Mouse (Mus musculus) megakaryocyte progenitor cell, adult 5-6 weeks (primary cell): ENCODE results near the gene Gdi1. TPM values are rescaled to one million over a fixed set of nuclear protein-coding genes. Genes with fewer than 3 reads are reported as not detected.
"Not testable (repeated sequence)": the region's sequence is repeated elsewhere in the genome, so short reads cannot be mapped to it uniquely, and the experiment has no call there.

Experiments used
- ATAC-seq: replicated peaks from 2 replicates; pipeline ENCODE4 v1.8.0; 2016; ENCODE audit warnings: mild to moderate bottlenecking, moderate TSS enrichment, inconsistent platforms; ENCODE audit not compliant: poor library complexity
- total RNA-seq, 2 experiments: library from RNA; stranded (forward) in 1 of 2; stranded (reverse) in 1 of 2; fragments of 157-497, 149-512 nt in 1 of 2; fragments of 200-1000 nt in 1 of 2; gene quantifications; 2 replicates each; pipeline versions ENCODE4 v1.2.3 to v1.2.4; 2015 to 2017

Gene Gdi1
- total RNA-seq, 2 experiments from 2014 or later, result 22.9 to 79.4 TPM

GRCm38 (mm10) chrX:74328725-74329161 lies 23.9 kb downstream of the Gdi1 start, which contains the start of gene Plxna3:
Gene Plxna3, plus strand, starts transcription at chrX:74329066.
- peak; percentile 92 for ATAC-seq

GRCm38 (mm10) chrX:74329215-74329671 lies 24.4 kb downstream of the Gdi1 start:
- ATAC-seq, result no peak

DNA sequence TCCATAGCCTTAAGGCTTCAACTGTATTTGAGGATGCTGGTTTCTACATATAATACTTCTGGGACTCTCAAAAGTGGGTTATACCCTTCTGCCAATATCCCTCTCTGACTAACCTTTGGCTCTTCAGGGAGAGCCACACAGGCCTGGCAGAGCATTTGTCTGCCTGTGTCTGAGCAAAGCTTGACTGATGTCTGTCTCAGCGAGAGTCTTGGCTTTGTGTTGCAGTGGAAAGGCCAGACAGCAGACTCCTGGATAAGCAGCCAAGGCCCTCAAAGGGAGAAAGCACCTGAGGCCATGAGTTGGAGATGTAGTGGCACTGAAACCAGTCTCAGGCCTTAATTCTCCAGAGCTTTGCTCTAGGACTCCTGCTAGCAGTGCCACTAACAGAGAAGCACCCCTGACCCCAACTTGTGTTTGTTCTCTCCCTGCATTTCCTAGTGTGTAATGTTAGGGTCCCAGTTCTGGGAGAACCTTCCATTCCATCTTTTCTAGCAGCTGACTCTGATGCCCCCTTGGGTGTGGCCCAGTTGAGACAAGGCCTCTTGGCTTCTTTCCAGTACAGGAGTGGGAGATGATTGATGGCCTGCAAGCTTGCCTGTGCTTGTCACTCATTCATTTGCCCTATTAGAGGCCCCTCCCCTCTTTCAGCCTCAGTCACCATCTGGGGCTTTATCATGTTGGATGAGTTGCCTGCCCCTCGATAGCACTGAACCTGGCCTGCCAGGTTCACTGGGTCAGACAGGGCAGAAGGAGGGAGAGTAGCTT lies 25.6 kb downstream of the Gdi1 start:
- no peak for ATAC-seq

DNA sequence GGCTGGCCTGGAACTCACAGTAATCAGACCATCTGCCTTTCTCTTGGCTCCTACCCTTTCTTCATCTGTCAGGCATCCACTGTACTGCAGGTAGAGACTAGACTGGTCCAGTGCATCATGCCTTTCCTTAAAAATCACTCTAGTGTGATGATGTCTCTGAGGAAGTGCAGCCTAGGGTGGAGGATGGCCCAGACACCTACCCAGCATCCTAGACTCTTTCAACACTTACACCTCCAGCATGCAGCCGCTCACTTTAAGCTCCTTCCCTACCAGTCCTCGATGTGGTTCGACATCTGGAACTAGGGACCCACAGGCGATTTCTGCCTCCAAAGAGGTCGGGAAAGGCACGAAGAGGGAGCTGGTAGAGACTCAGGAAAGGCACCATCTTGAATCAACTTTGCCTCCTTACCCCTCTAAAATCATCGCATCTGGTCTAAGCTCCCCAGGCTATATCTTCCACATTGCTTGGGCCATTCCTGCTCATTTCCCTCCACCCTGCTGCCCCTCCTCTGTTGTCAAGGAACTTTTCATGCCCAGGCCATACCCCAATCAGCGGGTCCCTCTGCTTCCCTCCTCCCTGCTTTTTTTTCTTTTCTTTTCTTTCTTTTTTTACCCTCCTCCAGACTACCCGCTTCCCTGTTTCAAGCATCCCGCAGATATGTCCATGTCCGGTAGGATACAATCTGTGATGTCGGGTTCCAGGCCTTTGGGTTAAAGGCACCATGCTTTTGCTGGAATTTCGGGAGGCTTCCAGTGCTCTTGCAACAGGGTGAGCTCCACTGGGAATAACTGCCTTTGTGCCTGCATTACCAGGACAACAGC lies 48.1 kb downstream of the Gdi1 start:
- ATAC-seq, result peak; percentile 23

GRCm38 (mm10) chrX:74353467-74353770 lies 48.6 kb downstream of the Gdi1 start, which contains the start of gene Lage3:
Gene Lage3, minus strand, starts transcription at chrX:74353618.
- peak; percentile 99 for ATAC-seq

- not testable (repeated sequence) for ATAC-seq
These were observed 52.3 kb downstream of the Gdi1 start for GRCm38 (mm10) chrX:74357069-74357468.

DNA sequence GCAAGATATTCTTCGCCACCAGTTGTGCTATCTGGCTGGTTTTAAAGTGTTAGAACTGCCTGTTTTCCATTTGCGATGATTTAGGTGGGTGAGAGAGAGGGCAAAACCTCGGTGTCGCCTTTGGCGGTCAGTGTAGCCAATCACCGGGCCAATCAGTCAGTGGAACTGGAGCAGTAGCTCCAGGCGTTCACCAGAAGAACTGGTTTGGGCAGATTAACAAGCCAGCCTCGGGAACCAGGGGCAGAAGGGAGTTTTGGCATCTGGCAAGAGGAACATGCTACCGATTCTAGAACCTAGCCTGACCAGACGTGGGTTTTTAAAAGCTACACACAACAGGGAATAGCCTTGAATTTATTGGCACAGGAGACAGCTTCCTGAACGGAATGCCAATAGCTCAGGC lies 54.4 kb downstream of the Gdi1 start:
- no peak for ATAC-seq

Other genes starting within 250 kb of the Gdi1 start
- gene Opn1mw, start 177.5 kb upstream of the Gdi1 start, total RNA-seq (2015), result not detected in 2 replicates
- not detected in 2 replicates for gene Opn1mw, start 177.5 kb upstream of the Gdi1 start, total RNA-seq (2017)
- gene Mecp2, start 169.6 kb upstream of the Gdi1 start, total RNA-seq (2015), result 16.3 and 16.9 TPM in 2 replicates
- 15.3 and 18.8 TPM in 2 replicates for gene Mecp2, start 169.6 kb upstream of the Gdi1 start, total RNA-seq (2017)
- not detected in 2 replicates for gene Tex28, start 137.2 kb upstream of the Gdi1 start, total RNA-seq (2015)
- not detected in 2 replicates for gene Tex28, start 137.2 kb upstream of the Gdi1 start, total RNA-seq (2017)
- gene Tktl1, start 127.7 kb upstream of the Gdi1 start, total RNA-seq (2015), result not detected in 2 replicates
- gene Tktl1, start 127.7 kb upstream of the Gdi1 start, total RNA-seq (2017), result not detected in 2 replicates
- 158 and 196 TPM in 2 replicates for gene Flna, start 55.2 kb upstream of the Gdi1 start, total RNA-seq (2015)
- 495 and 504 TPM in 2 replicates for gene Flna, start 55.2 kb upstream of the Gdi1 start, total RNA-seq (2017)
- 77.1 and 82.8 TPM in 2 replicates for gene Emd, start 50.3 kb upstream of the Gdi1 start, total RNA-seq (2015)
- 86.7 and 91.7 TPM in 2 replicates for gene Emd, start 50.3 kb upstream of the Gdi1 start, total RNA-seq (2017)
- 3,920 and 4,047 TPM in 2 replicates for gene Rpl10, start 34.2 kb upstream of the Gdi1 start, total RNA-seq (2015)
- gene Rpl10, start 34.2 kb upstream of the Gdi1 start, total RNA-seq (2017), result 1,333 and 1,759 TPM in 2 replicates
- 44.5 and 53.5 TPM in 2 replicates for gene Taz, start 23.1 kb upstream of the Gdi1 start, total RNA-seq (2015)
- 25.8 and 31.0 TPM in 2 replicates for gene Taz, start 23.1 kb upstream of the Gdi1 start, total RNA-seq (2017)
- 21.2 and 24.5 TPM in 2 replicates for gene Dnase1l1, start 22.7 kb upstream of the Gdi1 start, total RNA-seq (2015)
- 7.1 and 17.4 TPM in 2 replicates for gene Dnase1l1, start 22.7 kb upstream of the Gdi1 start, total RNA-seq (2017)
- gene Atp6ap1, start 7.9 kb upstream of the Gdi1 start, total RNA-seq (2015), result 128 and 135 TPM in 2 replicates
- gene Atp6ap1, start 7.9 kb upstream of the Gdi1 start, total RNA-seq (2017), result 123 and 206 TPM in 2 replicates
- 38.6 and 47.9 TPM in 2 replicates for gene Fam50a, start 8.0 kb downstream of the Gdi1 start, total RNA-seq (2015)
- 56.9 and 62.8 TPM in 2 replicates for gene Fam50a, start 8.0 kb downstream of the Gdi1 start, total RNA-seq (2017)
- 3.4 and 4.5 TPM in 2 replicates for gene Plxna3, start 24.1 kb downstream of the Gdi1 start, total RNA-seq (2015)
- 0.54 and 0.62 TPM in 2 replicates for gene Plxna3, start 24.1 kb downstream of the Gdi1 start, total RNA-seq (2017)
- gene Lage3, start 48.6 kb downstream of the Gdi1 start, total RNA-seq (2015), result 88.3 and 93.1 TPM in 2 replicates
- gene Lage3, start 48.6 kb downstream of the Gdi1 start, total RNA-seq (2017), result 22.6 and 28.1 TPM in 2 replicates
- 35.6 and 39.9 TPM in 2 replicates for gene Ubl4a, start 68.2 kb downstream of the Gdi1 start, total RNA-seq (2015)
- gene Ubl4a, start 68.2 kb downstream of the Gdi1 start, total RNA-seq (2017), result 11.9 and 21.2 TPM in 2 replicates
- gene Slc10a3, start 68.4 kb downstream of the Gdi1 start, total RNA-seq (2015), result 31.1 and 39.3 TPM in 2 replicates
- gene Slc10a3, start 68.4 kb downstream of the Gdi1 start, total RNA-seq (2017), result 12.8 and 13.9 TPM in 2 replicates
- gene Fam3a, start 88.3 kb downstream of the Gdi1 start, total RNA-seq (2015), result 14.0 and 14.5 TPM in 2 replicates
- gene Fam3a, start 88.3 kb downstream of the Gdi1 start, total RNA-seq (2017), result 10.0 and 22.1 TPM in 2 replicates
- 9.8 and 12.5 TPM in 2 replicates for gene Ikbkg, start 88.3 kb downstream of the Gdi1 start, total RNA-seq (2015)
- gene Ikbkg, start 88.3 kb downstream of the Gdi1 start, total RNA-seq (2017), result 22.8 and 53.0 TPM in 2 replicates
- gene G6pdx, start 124.2 kb downstream of the Gdi1 start, total RNA-seq (2015), result 174 and 188 TPM in 2 replicates
- 104 and 109 TPM in 2 replicates for gene G6pdx, start 124.2 kb downstream of the Gdi1 start, total RNA-seq (2017)
- not detected in 2 replicates for gene Gm6880, start 176.4 kb downstream of the Gdi1 start, total RNA-seq (2015)
- gene Gm6880, start 176.4 kb downstream of the Gdi1 start, total RNA-seq (2017), result not detected in 2 replicates